Mouse (Mus musculus) urinary bladder, postnatal 10 days (tissue): ENCODE data around the gene Immp1l.

ENCODE experiments used
- DNase-seq: peaks from one replicate; pipeline ENCODE4 v3.0.0; 2022; ENCODE audit warnings: low spot score

The Immp1l gene

GRCm38 (mm10) chr2:105903896-105904756 lies at the start of gene Immp1l, which contains the start of gene Elp4:
Immp1l (plus strand) TSS chr2:105904638.
Elp4 (minus strand) TSS chr2:105904564.
- peak; percentile 81 for DNase-seq

- DNase-seq, result no peak
Observed at GRCm38 (mm10) chr2:105854740-105855139, 49.7 kb upstream of the Immp1l start.

- no peak for DNase-seq
Observed at GRCm38 (mm10) chr2:105873403-105873802, 31.0 kb upstream of the Immp1l start.

- DNase-seq, result no peak
Observed at GRCm38 (mm10) chr2:105890816-105891215, 13.6 kb upstream of the Immp1l start.

GRCm38 (mm10) chr2:105904757-105905146 lies 314 bp downstream of the Immp1l start:
- no peak for DNase-seq

GRCm38 (mm10) chr2:105908351-105908750 lies 3.9 kb downstream of the Immp1l start:
- no peak for DNase-seq

- no peak for DNase-seq
Observed at GRCm38 (mm10) chr2:105910611-105911010, 6.2 kb downstream of the Immp1l start.

GRCm38 (mm10) chr2:105913655-105914366 lies 9.4 kb downstream of the Immp1l start:
- DNase-seq, result no peak

GRCm38 (mm10) chr2:105916671-105917070 lies 12.2 kb downstream of the Immp1l start:
- no peak for DNase-seq

GRCm38 (mm10) chr2:105917623-105918346 lies 13.3 kb downstream of the Immp1l start:
- no peak for DNase-seq

- no peak for DNase-seq
Observed at GRCm38 (mm10) chr2:105950131-105950530, 45.7 kb downstream of the Immp1l start.

- DNase-seq, result no peak
Observed at GRCm38 (mm10) chr2:105951350-105951940, 47.0 kb downstream of the Immp1l start.

- DNase-seq, result no peak
Observed at GRCm38 (mm10) chr2:105953862-105954261, 49.4 kb downstream of the Immp1l start.

GRCm38 (mm10) chr2:105963447-105963846 lies 59.0 kb downstream of the Immp1l start:
- no peak for DNase-seq

GRCm38 (mm10) chr2:105973941-105974340 lies 69.5 kb downstream of the Immp1l start:
- DNase-seq, result no peak

- DNase-seq, result no peak
Observed at GRCm38 (mm10) chr2:105978065-105978464, 73.6 kb downstream of the Immp1l start.

GRCm38 (mm10) chr2:105985206-105985605 lies 80.8 kb downstream of the Immp1l start:
- DNase-seq, result no peak

GRCm38 (mm10) chr2:105987131-105987530 lies 82.7 kb downstream of the Immp1l start:
- no peak for DNase-seq

- DNase-seq, result no peak
Observed at GRCm38 (mm10) chr2:105987999-105988398, 83.6 kb downstream of the Immp1l start.

- DNase-seq, result peak; percentile 58
Observed at GRCm38 (mm10) chr2:106002835-106003739, 98.6 kb downstream of the Immp1l start, which contains the start of gene Dnajc24. Dnajc24 (minus strand) TSS chr2:106003549.

- DNase-seq, result no peak
Observed at GRCm38 (mm10) chr2:106008415-106008814, 104.0 kb downstream of the Immp1l start.
